Mouse (Mus musculus): ENCODE measurements around the gene Olfr324. TPM values are rescaled to one million over a fixed set of nuclear protein-coding genes. Genes with fewer than 3 reads are reported as not detected.

Gene Olfr324
- polyA plus RNA-seq, 1 experiment from 2014 or later, result not detected

DNA sequence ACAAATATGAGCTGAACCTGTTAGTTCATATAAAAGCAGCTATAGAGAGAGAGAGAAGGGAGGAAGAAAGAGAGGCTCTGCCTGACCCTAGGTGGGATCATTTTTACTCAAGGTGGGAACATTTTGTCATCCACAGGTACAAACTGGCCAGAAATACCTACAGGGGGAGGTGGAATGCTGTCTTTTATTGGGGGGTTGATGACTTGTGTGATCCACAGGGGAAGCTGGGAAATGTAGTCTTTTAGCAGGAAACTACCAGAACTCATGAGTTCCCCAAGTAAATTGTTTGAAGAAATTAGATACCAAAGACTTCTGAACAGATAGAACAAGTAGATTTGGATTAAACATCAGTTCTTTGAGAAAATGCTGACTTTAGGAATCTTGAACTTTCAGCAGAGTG is 7.1 kb downstream of the Olfr324 start:
- Histone ChIP-seq H3K27me3 (replicated peaks; ENCODE audit: control insufficient read depth, insufficient read depth, low read length) (no peaks in the 10 kb centered on the region), H3K9me3 (ENCODE audit: control insufficient read depth, low read length) (no peaks in the 10 kb centered on the region), H3K36me3 (ENCODE audit: control insufficient read depth, insufficient read depth, low read length) (no peaks in the 10 kb centered on the region), H3K9ac (ENCODE audit: low read length) (no peak overlapping the region), H3K4me1 (replicated peaks; ENCODE audit: control insufficient read depth, insufficient read depth, low read length) (no peaks in the 10 kb centered on the region), H3K4me3 (ENCODE audit: low read depth, low read length) (no peak overlapping the region), H3K27ac (ENCODE audit: low read depth) (no peak overlapping the region), H3K4me2 (ENCODE audit: low read length) (no peak overlapping the region)
- ATAC-seq (replicated peaks; ENCODE audit: low FRiP score, low TSS enrichment, low read depth) (no peak), DNase-seq (ENCODE audit: low spot score) (no peak)

DNA sequence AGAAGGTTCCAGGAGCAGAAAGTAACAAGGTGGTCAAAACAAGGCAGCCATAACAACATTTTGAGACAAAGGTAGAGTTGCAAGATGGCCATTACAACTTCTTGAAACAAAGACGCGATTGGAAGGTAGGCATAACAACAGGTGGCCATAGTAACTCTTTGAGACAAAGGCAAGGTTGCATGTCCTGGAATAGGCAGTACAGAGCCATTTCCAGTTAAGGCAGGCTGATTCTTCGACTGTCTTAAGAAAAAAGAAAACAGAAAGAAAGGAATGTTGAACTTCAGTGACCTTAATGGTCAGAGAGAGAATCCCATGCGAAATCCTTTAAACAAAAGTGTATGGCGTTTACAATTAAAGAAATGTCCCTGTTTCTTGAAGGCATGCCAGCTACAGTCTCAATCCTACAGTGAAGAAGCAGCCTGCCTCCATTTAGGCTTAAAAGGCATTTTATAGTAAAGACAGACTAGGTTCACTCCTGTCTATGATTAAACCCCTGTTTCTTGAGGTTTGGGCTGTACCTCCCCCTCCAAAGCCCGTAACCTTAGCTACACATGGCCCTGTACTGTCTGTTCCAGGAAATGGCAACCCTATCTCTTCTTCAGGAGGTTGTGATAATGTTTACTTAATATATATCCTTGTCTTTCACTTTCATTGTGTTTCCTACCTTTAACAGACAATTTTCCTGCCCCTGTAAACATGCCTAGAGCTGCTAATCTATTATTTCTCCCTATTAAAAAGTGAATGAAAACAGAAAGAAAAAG is 8.1 kb downstream of the Olfr324 start:
- Histone ChIP-seq H3K9me3 (ENCODE audit: control insufficient read depth, low read length) (no peaks in the 10 kb centered on the region), H3K4me3 (ENCODE audit: low read depth, low read length) (no peak overlapping the region), H3K9ac (ENCODE audit: low read length) (no peak overlapping the region), H3K36me3 (ENCODE audit: control insufficient read depth, insufficient read depth, low read length) (no peaks in the 10 kb centered on the region), H3K27me3 (replicated peaks; ENCODE audit: control insufficient read depth, insufficient read depth, low read length) (no peaks in the 10 kb centered on the region), H3K4me1 (replicated peaks; ENCODE audit: control insufficient read depth, insufficient read depth, low read length) (no peaks in the 10 kb centered on the region), H3K27ac (ENCODE audit: low read depth) (no peak overlapping the region), H3K4me2 (ENCODE audit: low read length) (no peak overlapping the region)
- 59% methylated on average over 6 of the region's 6 CpGs for WGBS
- no peak for DNase-seq (ENCODE audit: low spot score)
- ATAC-seq (replicated peaks; ENCODE audit: low FRiP score, low TSS enrichment, low read depth), result no peak

DNA sequence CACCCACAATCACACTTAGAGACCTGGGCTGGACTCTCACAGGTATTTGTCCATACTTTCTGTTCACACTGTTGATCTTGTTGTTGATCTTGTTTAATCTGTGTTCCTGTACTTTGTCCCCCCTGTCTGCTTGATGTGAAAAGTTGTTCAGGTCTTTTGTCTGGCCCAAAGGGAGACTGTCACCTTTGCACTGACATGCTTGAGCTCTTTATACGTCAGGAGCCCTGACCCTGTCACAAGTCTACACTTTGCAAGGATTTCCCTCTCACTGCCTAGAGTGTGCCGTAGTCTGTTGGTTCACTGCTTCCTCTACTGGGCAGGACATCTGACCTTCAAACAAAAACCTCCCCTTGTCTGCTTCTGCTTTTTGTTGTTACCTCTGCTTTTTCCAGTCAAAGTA is 9.8 kb downstream of the Olfr324 start:
- H3K4me2 ChIP-seq (ENCODE audit: low read length), result no peak overlapping the region
- ATAC-seq (replicated peaks; ENCODE audit: low FRiP score, low TSS enrichment, low read depth), result no peak
- H3K9ac ChIP-seq (ENCODE audit: low read length), result no peak overlapping the region
- no peaks in the 10 kb centered on the region for H3K27me3 ChIP-seq (replicated peaks; ENCODE audit: control insufficient read depth, insufficient read depth, low read length)
- no peak overlapping the region for H3K4me3 ChIP-seq (ENCODE audit: low read depth, low read length)
- 66% methylated on average over 2 of the region's 2 CpGs for WGBS
- H3K36me3 ChIP-seq (ENCODE audit: control insufficient read depth, insufficient read depth, low read length), result no peaks in the 10 kb centered on the region
- DNase-seq (ENCODE audit: low spot score), result no peak
- H3K9me3 ChIP-seq (ENCODE audit: control insufficient read depth, low read length), result no peaks in the 10 kb centered on the region
- H3K27ac ChIP-seq (ENCODE audit: low read depth), result no peak overlapping the region
- H3K4me1 ChIP-seq (replicated peaks; ENCODE audit: control insufficient read depth, insufficient read depth, low read length), result no peaks in the 10 kb centered on the region

DNA sequence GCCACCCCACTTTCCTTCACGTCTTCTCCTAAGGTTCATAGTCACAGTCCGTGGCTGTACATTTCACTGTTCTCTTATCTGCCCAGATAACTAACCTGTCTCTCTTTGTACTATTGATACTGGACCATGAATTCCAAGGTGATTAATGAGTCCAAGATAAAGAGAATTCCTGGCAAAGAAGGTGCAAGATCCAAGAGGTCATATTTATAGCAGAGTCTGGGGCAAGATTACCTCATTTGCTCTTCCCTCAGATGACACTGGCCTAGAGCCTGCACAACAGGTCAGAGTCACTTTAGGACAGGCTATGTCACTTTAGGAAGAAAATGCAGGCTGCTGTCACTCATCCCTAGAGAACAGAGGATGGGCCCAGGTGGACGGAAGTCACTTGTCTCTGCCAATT is 10.3 kb downstream of the Olfr324 start:
- Histone ChIP-seq H3K36me3 (ENCODE audit: control insufficient read depth, insufficient read depth, low read length) (no peaks in the 10 kb centered on the region), H3K27me3 (replicated peaks; ENCODE audit: control insufficient read depth, insufficient read depth, low read length) (no peaks in the 10 kb centered on the region), H3K4me2 (ENCODE audit: low read length) (no peak overlapping the region), H3K27ac (ENCODE audit: low read depth) (no peak overlapping the region), H3K9me3 (ENCODE audit: control insufficient read depth, low read length) (no peaks in the 10 kb centered on the region), H3K9ac (ENCODE audit: low read length) (no peak overlapping the region), H3K4me1 (replicated peaks; ENCODE audit: control insufficient read depth, insufficient read depth, low read length) (no peaks in the 10 kb centered on the region), H3K4me3 (ENCODE audit: low read depth, low read length) (no peak overlapping the region)
- DNase-seq (ENCODE audit: low spot score) (no peak), ATAC-seq (replicated peaks; ENCODE audit: low FRiP score, low TSS enrichment, low read depth) (no peak)
- 69% methylated on average over 3 of the region's 3 CpGs for WGBS

DNA sequence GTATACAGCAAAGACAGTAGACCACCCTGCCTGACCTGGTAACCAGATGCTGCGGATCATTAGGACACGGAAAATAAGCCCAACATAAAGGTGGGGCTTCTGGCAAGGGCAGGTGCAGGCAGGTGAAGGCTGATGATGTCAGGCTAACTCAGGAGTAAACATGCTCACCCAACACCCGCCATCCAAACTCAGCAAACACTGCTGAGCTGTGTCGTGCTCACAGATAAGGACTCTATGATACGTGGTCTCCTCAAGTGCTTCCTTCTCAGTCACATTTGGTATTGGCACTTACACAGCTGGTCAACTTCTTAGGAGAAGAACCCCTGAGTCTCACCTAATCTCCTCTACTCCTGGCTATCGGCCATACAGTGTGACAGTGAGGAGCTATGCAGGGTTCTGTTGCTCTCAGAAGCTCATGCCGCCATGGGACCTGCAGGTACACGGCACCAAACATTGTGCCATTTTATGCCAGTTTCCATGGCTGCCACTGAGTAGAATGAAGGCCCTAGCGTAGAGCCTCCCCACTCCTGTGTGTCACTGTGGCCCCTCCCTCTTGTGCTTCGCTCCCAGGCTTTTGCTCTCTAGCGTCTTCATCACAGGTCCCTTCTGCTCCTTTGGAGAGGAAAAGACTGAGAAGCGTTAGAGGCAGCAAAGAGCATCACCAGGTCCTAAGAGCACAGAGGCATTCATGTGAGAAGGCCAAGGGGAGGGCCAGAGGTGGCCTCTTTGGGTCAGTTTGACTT is 11.4 kb downstream of the Olfr324 start:
- DNase-seq (ENCODE audit: low spot score) (no peak), ATAC-seq (replicated peaks; ENCODE audit: low FRiP score, low TSS enrichment, low read depth) (no peak)
- Histone ChIP-seq H3K9ac (ENCODE audit: low read length) (no peak overlapping the region), H3K27me3 (replicated peaks; ENCODE audit: control insufficient read depth, insufficient read depth, low read length) (no peaks in the 10 kb centered on the region), H3K4me2 (ENCODE audit: low read length) (no peak overlapping the region), H3K4me1 (replicated peaks; ENCODE audit: control insufficient read depth, insufficient read depth, low read length) (no peaks in the 10 kb centered on the region), H3K36me3 (ENCODE audit: control insufficient read depth, insufficient read depth, low read length) (no peaks in the 10 kb centered on the region), H3K9me3 (ENCODE audit: control insufficient read depth, low read length) (no peaks in the 10 kb centered on the region), H3K27ac (ENCODE audit: low read depth) (no peak overlapping the region), H3K4me3 (ENCODE audit: low read depth, low read length) (no peak overlapping the region)
- WGBS, result 79% methylated on average over 12 of the region's 12 CpGs

DNA sequence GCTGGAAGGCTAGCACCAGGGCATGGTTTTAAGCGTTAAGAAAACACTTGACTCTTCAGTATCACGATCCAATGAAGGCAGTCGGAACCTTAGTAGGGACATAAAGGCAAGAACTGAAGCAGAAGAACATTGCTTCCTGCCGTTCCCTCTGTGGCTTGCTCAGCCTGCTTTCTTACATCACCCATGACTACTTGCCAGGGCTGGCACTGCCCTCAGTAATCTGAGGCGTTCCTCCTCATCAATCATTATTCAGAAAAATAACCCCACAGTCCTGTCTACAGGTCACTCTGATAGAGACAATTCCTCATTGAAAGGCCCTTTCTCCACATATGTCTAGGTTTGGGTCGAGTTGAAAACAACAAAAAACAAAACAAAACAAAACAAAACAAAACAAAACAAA is 12.1 kb downstream of the Olfr324 start:
- DNase-seq (ENCODE audit: low spot score), result no peak
- 81% methylated on average over 6 of the region's 6 CpGs for WGBS

DNA sequence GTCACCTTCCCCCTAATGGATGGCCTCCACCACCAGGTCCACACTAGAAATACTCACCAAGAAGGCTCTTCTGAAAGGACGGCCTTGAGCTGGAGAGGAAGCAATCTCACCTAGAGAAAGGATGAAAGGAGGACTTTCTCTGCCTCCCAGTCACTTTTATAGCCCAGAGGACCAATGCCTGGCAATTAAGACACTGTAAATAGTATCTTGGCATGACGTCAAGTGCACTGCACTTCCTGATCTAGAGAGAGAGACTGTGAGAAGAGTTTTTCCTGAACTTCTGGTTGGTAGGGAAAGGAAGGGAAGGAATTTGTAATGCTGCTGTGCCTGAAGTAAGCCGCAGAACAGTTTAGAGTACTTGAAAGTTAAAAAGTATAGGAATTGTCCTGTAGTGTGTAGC is 18.4 kb downstream of the Olfr324 start:
- Histone ChIP-seq H3K4me2 (ENCODE audit: low read length) (no peak overlapping the region), H3K4me3 (ENCODE audit: low read depth, low read length) (no peak overlapping the region)
- ATAC-seq (replicated peaks; ENCODE audit: low FRiP score, low TSS enrichment, low read depth), result 0 out of 2 replicates have a peak, but pooled peaks have one; percentile 50

More for the DNA sequence above, 12.1 kb downstream of the Olfr324 start:
- H3K27me3 ChIP-seq (replicated peaks; ENCODE audit: control insufficient read depth, insufficient read depth, low read length), result no peaks in the 10 kb centered on the region
- ATAC-seq (replicated peaks; ENCODE audit: low FRiP score, low TSS enrichment, low read depth), result no peak
- H3K4me2 ChIP-seq (ENCODE audit: low read length), result no peak overlapping the region
- H3K4me3 ChIP-seq (ENCODE audit: low read depth, low read length), result no peak overlapping the region
- no peak overlapping the region for H3K9ac ChIP-seq (ENCODE audit: low read length)
- H3K4me1 ChIP-seq (replicated peaks; ENCODE audit: control insufficient read depth, insufficient read depth, low read length), result no peaks in the 10 kb centered on the region
- H3K27ac ChIP-seq (ENCODE audit: low read depth), result no peak overlapping the region
- no peaks in the 10 kb centered on the region for H3K9me3 ChIP-seq (ENCODE audit: control insufficient read depth, low read length)
- H3K36me3 ChIP-seq (ENCODE audit: control insufficient read depth, insufficient read depth, low read length), result no peaks in the 10 kb centered on the region

DNA sequence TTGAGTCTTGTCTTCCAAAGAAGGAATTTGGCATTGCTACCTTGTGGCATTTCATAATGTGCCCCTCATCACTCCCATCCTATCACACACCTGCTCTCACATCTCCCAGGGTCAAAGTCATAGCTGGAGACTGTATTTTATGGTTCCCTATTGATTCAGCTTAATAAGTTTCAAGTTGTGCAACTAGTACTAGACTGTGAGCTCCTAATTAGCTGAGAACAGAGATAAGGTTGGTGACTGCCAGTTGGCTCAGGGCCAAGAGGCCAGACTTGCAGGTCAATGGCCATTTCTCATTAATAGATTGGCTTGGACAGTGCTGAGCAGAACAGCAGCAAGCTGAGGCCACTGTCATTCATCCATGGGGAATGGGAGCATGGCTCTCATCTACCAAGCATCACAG is 19.6 kb downstream of the Olfr324 start:
- no peak overlapping the region for H3K4me2 ChIP-seq (ENCODE audit: low read length)
- no peak overlapping the region for H3K9ac ChIP-seq (ENCODE audit: low read length)
- DNase-seq (ENCODE audit: low spot score) (no peak), ATAC-seq (replicated peaks; ENCODE audit: low FRiP score, low TSS enrichment, low read depth) (no peak)
- no peaks in the 10 kb centered on the region for H3K9me3 ChIP-seq (ENCODE audit: control insufficient read depth, low read length)
- H3K36me3 ChIP-seq (ENCODE audit: control insufficient read depth, insufficient read depth, low read length), result no peaks in the 10 kb centered on the region
- H3K4me3 ChIP-seq (ENCODE audit: low read depth, low read length), result no peak overlapping the region
- no peaks in the 10 kb centered on the region for H3K27me3 ChIP-seq (replicated peaks; ENCODE audit: control insufficient read depth, insufficient read depth, low read length)
- no peaks in the 10 kb centered on the region for H3K4me1 ChIP-seq (replicated peaks; ENCODE audit: control insufficient read depth, insufficient read depth, low read length)
- no peak overlapping the region for H3K27ac ChIP-seq (ENCODE audit: low read depth)

More for the DNA sequence above, 18.4 kb downstream of the Olfr324 start:
- DNase-seq (ENCODE audit: low spot score), result no peak
- Histone ChIP-seq H3K27ac (ENCODE audit: low read depth) (no peak overlapping the region), H3K9ac (ENCODE audit: low read length) (no peak overlapping the region), H3K9me3 (ENCODE audit: control insufficient read depth, low read length) (no peaks in the 10 kb centered on the region), H3K36me3 (ENCODE audit: control insufficient read depth, insufficient read depth, low read length) (no peaks in the 10 kb centered on the region), H3K4me1 (replicated peaks; ENCODE audit: control insufficient read depth, insufficient read depth, low read length) (no peaks in the 10 kb centered on the region), H3K27me3 (replicated peaks; ENCODE audit: control insufficient read depth, insufficient read depth, low read length) (no peaks in the 10 kb centered on the region)
- WGBS, result 47% methylated on average over 3 of the region's 3 CpGs

DNA sequence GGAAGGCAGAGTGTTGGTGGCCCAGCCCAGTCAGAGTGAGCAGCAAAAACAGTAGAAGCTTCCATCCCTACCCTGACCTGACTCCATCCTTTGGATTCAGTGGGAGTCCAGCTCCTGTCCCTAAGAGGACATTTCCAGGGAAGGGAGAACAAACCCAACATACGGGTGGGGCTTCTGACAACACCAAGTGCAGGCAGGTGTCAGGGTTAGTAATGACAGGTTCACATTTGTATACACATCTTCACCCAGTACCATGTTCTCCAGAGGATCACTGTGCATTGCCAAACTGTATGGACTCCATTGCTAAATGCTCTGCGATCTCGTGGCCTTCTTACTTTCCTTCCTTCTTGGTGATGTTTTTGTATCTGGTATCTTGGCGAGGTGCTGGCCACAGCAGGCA is 21.1 kb downstream of the Olfr324 start, which contains the start of gene 2210407C18Rik:
Gene 2210407C18Rik (minus strand): TSS at position 101 of the 400 bp plus-strand sequence.
- 93% methylated on average over 4 of the region's 4 CpGs for WGBS
- no peak within 1 kb of the TSS for H3K9ac ChIP-seq (ENCODE audit: low read length)
- H3K9me3 ChIP-seq (ENCODE audit: control insufficient read depth, low read length), result no peaks in the 10 kb centered on the region
- no peak within 1 kb of the TSS for H3K4me2 ChIP-seq (ENCODE audit: low read length)
- H3K27me3 ChIP-seq (replicated peaks; ENCODE audit: control insufficient read depth, insufficient read depth, low read length), result no peaks in the 10 kb centered on the region
- DNase-seq (ENCODE audit: low spot score) (no peak), ATAC-seq (replicated peaks; ENCODE audit: low FRiP score, low TSS enrichment, low read depth) (no peak)
- H3K4me3 ChIP-seq (ENCODE audit: low read depth, low read length), result no peak within 1 kb of the TSS
- H3K36me3 ChIP-seq (ENCODE audit: control insufficient read depth, insufficient read depth, low read length), result no peaks in the 10 kb centered on the region
- no peak within 1 kb of the TSS for H3K27ac ChIP-seq (ENCODE audit: low read depth)
- H3K4me1 ChIP-seq (replicated peaks; ENCODE audit: control insufficient read depth, insufficient read depth, low read length), result no peaks in the 10 kb centered on the region

Data from intestine, embryonic 14.5 days (tissue).